Mouse (Mus musculus): ENCODE measurements around the gene Arhgdia.

GRCm38 (mm10) chr11:120606764-120607163 lies 25.3 kb upstream of the Arhgdia start:
- TF ChIP-seq CTCF (IDR thresholded peaks at IDR 0.05; ENCODE audit: low read depth, low read length) (no peak), POLR2A (IDR thresholded peaks at IDR 0.05; ENCODE audit: borderline replicate concordance, low read depth, low read length) (no peak)
